ENCODE assay signal across 41 mouse cellular contexts in the genomic region with DNA sequence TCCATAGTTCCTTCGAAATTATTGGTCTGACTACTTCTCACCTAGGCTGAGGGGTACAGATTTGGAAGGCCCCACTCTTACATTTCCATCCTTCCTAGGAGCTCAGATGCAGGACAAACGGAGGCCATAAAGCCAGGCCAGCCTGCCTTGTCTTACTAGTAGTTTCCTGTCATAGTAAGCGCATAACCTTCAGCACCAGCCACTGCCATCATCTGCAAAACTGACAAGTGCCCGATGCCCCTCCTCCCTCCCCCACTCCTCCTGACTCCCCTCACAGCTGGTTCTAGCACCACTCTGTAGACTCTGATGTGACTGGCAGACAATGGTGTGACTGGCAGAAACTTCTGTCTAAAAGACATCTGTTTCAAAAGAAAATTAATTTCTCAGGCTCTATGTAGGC. TPM values are rescaled to one million over a fixed set of nuclear protein-coding genes. Genes with fewer than 3 reads are reported as not detected.
"Had no signal": no experiment of that assay in that cellular context is flagged by ENCODE, and none has a peak within 500 bp of the region (broad histone marks: within the 10 kb centered on the region; RNA-seq: fewer than 3 reads in every experiment).

No protein-coding gene starts in this region.

- H3K4me2 ChIP-seq: heart, embryonic 11.5 days; heart, embryonic 13.5 days; heart, embryonic 15.5 days; hindbrain, embryonic 12.5 days; hindbrain, embryonic 13.5 days; hindbrain, embryonic 14.5 days; hindbrain, embryonic 15.5 days; intestine, embryonic 15.5 days; kidney, embryonic 15.5 days had no signal

- ATAC-seq: hindbrain, embryonic 16.5 days; hindbrain, postnatal 0 days; inflammation-experienced regulatory T-cells, adult 6 months; intestine, embryonic 15.5 days; intestine, embryonic 16.5 days had no signal

- H3K4me3 ChIP-seq: heart, embryonic 10.5 days; heart, embryonic 13.5 days; heart, embryonic 15.5 days; hindbrain, embryonic 10.5 days; hindbrain, embryonic 12.5 days; hindbrain, embryonic 13.5 days; hindbrain, embryonic 15.5 days; intestine, embryonic 15.5 days; kidney, embryonic 15.5 days; layer of hippocampus, adult 2 months; left cerebral cortex, adult 2 months had no signal

- H3K27ac ChIP-seq: heart, embryonic 10.5 days; heart, embryonic 13.5 days; heart, embryonic 15.5 days; hindbrain, embryonic 10.5 days; hindbrain, embryonic 12.5 days; hindbrain, embryonic 13.5 days; hindbrain, embryonic 14.5 days; hindbrain, embryonic 15.5 days; hindbrain, postnatal 0 days; intestine, embryonic 15.5 days; kidney, embryonic 15.5 days; kidney, postnatal 0 days; layer of hippocampus, adult 2 months; left cerebral cortex, adult 2 months had no signal

- DNase-seq: heart, postnatal 10 days; heart, postnatal 14 days; heart, postnatal 36 days; heart, postnatal 4 days; kidney, adult 11 months; kidney, adult 18-20 months; kidney, adult 2 months; kidney, adult 8-10 months; kidney, adult 9 months; kidney, postnatal 10 days; kidney, postnatal 14 days; kidney, postnatal 36 days; kidney, postnatal 4 days; layer of hippocampus, postnatal 36 days had no signal

- H3K36me3 ChIP-seq: heart, embryonic 10.5 days; heart, embryonic 13.5 days; heart, embryonic 15.5 days; hindbrain, embryonic 10.5 days; hindbrain, embryonic 12.5 days; hindbrain, embryonic 13.5 days; hindbrain, embryonic 15.5 days; intestine, embryonic 15.5 days; kidney, embryonic 15.5 days had no signal

- H3K27me3 ChIP-seq: heart, embryonic 15.5 days; hindbrain, embryonic 12.5 days; hindbrain, embryonic 15.5 days; intestine, embryonic 15.5 days; kidney, embryonic 15.5 days had no signal

- H3K9me3 ChIP-seq: heart, embryonic 10.5 days; heart, embryonic 13.5 days; heart, embryonic 15.5 days; hindbrain, embryonic 10.5 days; hindbrain, embryonic 12.5 days; hindbrain, embryonic 13.5 days; hindbrain, embryonic 15.5 days; intestine, embryonic 15.5 days; kidney, embryonic 15.5 days had no signal

- H3K4me1 ChIP-seq: heart, embryonic 13.5 days; hindbrain, embryonic 12.5 days; hindbrain, embryonic 13.5 days; hindbrain, embryonic 15.5 days; intestine, embryonic 15.5 days had no signal

- H3K9ac ChIP-seq: heart, embryonic 13.5 days; heart, embryonic 15.5 days; hindbrain, embryonic 12.5 days; hindbrain, embryonic 13.5 days; hindbrain, embryonic 14.5 days; hindbrain, embryonic 15.5 days; intestine, embryonic 15.5 days; kidney, embryonic 15.5 days had no signal

RNA-seq across cellular contexts. Expression of a gene that starts 20.4 kb away (rescaled TPM):
- polyA plus RNA-seq: inflammation-experienced regulatory T-cells, adult 6 months had no signal

RNA-seq across cellular contexts. Expression of a gene that starts 54.5 kb away (rescaled TPM):
- total RNA-seq: heart, postnatal 10 days; heart, postnatal 14 days; heart, postnatal 25 days; heart, postnatal 36 days; heart, postnatal 4 days; hematopoietic stem cell, adult 5-6 weeks had no signal
- polyA plus RNA-seq: heart, embryonic 10.5 days; heart, embryonic 11.5 days; heart, embryonic 13.5 days; heart, embryonic 14.5 days; heart, embryonic 15.5 days; heart, embryonic 16.5 days; heart, postnatal 0 days; inflammation-experienced regulatory T-cells, adult 6 months; intestine, embryonic 14.5 days; intestine, postnatal 0 days; kidney, adult 2 months; kidney, embryonic 14.5 days; kidney, embryonic 15.5 days; kidney, embryonic 16.5 days; kidney, postnatal 0 days had no signal
